Mouse (Mus musculus): Measurements from ENCODE around the gene Il12rb1.
A peak's percentile ranks its signal among the peaks of the same experiment; 100 is the strongest.

GRCm38 (mm10) chr8:70869601-70870041, 61.4 kb downstream of the Il12rb1 start:
- TF ChIP-seq CTCF (IDR thresholded peaks at IDR 0.05; ENCODE audit: borderline replicate concordance, insufficient read depth, low read depth, low read length) = peak; percentile 90
- TF ChIP-seq POLR2A (IDR thresholded peaks at IDR 0.05; ENCODE audit: borderline replicate concordance, insufficient read depth, low read length) = no peak
